Mouse (Mus musculus): ENCODE data around the gene Col2a1. TPM values are rescaled to one million over a fixed set of nuclear protein-coding genes. Genes with fewer than 3 reads are reported as not detected.

Gene Col2a1
- polyA plus RNA-seq, 1 experiment from 2014 or later, result 26.1 TPM

- 73% methylated on average over 6 of the region's 6 CpGs for WGBS
- Histone ChIP-seq H3K27me3 (replicated peaks) (no peaks in the 10 kb centered on the region), H3K36me3 (0 out of 2 replicates have a peak, but pooled peaks cover 4% of the 10 kb centered on the region), H3K4me2 (no peak overlapping the region), H3K9me3 (no peaks in the 10 kb centered on the region), H3K4me1 (peaks cover 36% of the 10 kb centered on the region), H3K9ac (no peak overlapping the region), H3K4me3 (no peak overlapping the region), H3K27ac (replicated peaks) (no peak overlapping the region)
- ATAC-seq (ENCODE audit: extremely low read depth, insufficient number of reproducible peaks, low FRiP score, low TSS enrichment), result no peak
Observed at GRCm38 (mm10) chr15:98029798-98030197, 25.3 kb upstream of the Col2a1 start.

- 19% methylated on average over 12 of the region's 12 CpGs for WGBS
- H3K4me1 ChIP-seq, result peaks cover 36% of the 10 kb centered on the region
- H3K9me3 ChIP-seq, result no peaks in the 10 kb centered on the region
- peak overlapping the region; percentile 53 for H3K27ac ChIP-seq (replicated peaks)
- no peaks in the 10 kb centered on the region for H3K27me3 ChIP-seq (replicated peaks)
- H3K36me3 ChIP-seq, result no peaks in the 10 kb centered on the region
- no peak for ATAC-seq (ENCODE audit: extremely low read depth, insufficient number of reproducible peaks, low FRiP score, low TSS enrichment)
- no peak overlapping the region for H3K4me3 ChIP-seq
- peak overlapping the region; percentile 31; the same call in 1 of the 2 replicates for H3K4me2 ChIP-seq
- H3K9ac ChIP-seq, result peak overlapping the region; percentile 42
Observed at GRCm38 (mm10) chr15:98026967-98027904, 22.7 kb upstream of the Col2a1 start.

- Histone ChIP-seq H3K4me3 (no peak overlapping the region), H3K9ac (no peak overlapping the region), H3K27ac (replicated peaks) (peak overlapping the region; percentile 53; the same call in 1 of the 2 replicates), H3K36me3 (no peaks in the 10 kb centered on the region), H3K9me3 (no peaks in the 10 kb centered on the region), H3K27me3 (replicated peaks) (no peaks in the 10 kb centered on the region), H3K4me2 (no peak overlapping the region), H3K4me1 (peaks cover 36% of the 10 kb centered on the region)
- no peak for ATAC-seq (ENCODE audit: extremely low read depth, insufficient number of reproducible peaks, low FRiP score, low TSS enrichment)
- 30% methylated on average over 4 of the region's 4 CpGs for WGBS
Observed at GRCm38 (mm10) chr15:98025611-98026010, 21.1 kb upstream of the Col2a1 start.

GRCm38 (mm10) chr15:98023137-98023536 lies 18.6 kb upstream of the Col2a1 start:
- Histone ChIP-seq H3K4me2 (no peak overlapping the region), H3K9ac (no peak overlapping the region), H3K27ac (replicated peaks) (no peak overlapping the region), H3K9me3 (no peaks in the 10 kb centered on the region), H3K36me3 (no peaks in the 10 kb centered on the region), H3K4me3 (no peak overlapping the region), H3K4me1 (peaks cover 33% of the 10 kb centered on the region), H3K27me3 (replicated peaks) (no peaks in the 10 kb centered on the region)
- 45% methylated on average over 3 of the region's 3 CpGs for WGBS
- ATAC-seq (ENCODE audit: extremely low read depth, insufficient number of reproducible peaks, low FRiP score, low TSS enrichment), result no peak

DNA sequence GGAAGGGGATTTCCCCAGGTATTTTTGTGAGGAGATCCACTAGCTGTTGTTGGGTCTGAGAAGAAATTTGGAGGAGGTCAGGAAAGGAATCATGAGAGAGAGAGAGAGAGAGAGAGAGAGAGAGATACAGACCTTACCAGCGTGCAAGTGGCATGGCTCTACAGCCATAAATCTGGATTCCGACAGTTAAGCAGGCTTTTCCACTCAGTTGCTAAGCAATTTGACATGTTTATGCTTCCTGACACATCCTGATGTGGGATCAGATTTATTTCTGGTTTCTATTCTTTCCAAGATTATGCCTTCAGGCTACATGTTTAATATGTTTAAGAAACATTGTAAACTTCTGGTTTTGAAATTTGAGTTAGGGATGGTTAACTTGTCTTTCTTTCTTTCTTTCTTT lies 17.4 kb upstream of the Col2a1 start:
- Histone ChIP-seq H3K4me3 (no peak overlapping the region), H3K27ac (replicated peaks) (no peak overlapping the region)
- 42% methylated on average over 2 of the region's 2 CpGs for WGBS

GRCm38 (mm10) chr15:98019047-98019446 lies 14.6 kb upstream of the Col2a1 start:
- H3K9ac ChIP-seq, result no peak overlapping the region
- WGBS, result 46% methylated on average over 3 of the region's 3 CpGs
- H3K4me3 ChIP-seq, result no peak overlapping the region
- no peak overlapping the region for H3K27ac ChIP-seq (replicated peaks)
- no peaks in the 10 kb centered on the region for H3K9me3 ChIP-seq
- no peaks in the 10 kb centered on the region for H3K36me3 ChIP-seq
- no peaks in the 10 kb centered on the region for H3K27me3 ChIP-seq (replicated peaks)
- no peak for ATAC-seq (ENCODE audit: extremely low read depth, insufficient number of reproducible peaks, low FRiP score, low TSS enrichment)
- H3K4me1 ChIP-seq, result no peaks in the 10 kb centered on the region
- H3K4me2 ChIP-seq, result no peak overlapping the region

More for the DNA sequence above, 17.4 kb upstream of the Col2a1 start:
- no peak overlapping the region for H3K4me2 ChIP-seq
- H3K36me3 ChIP-seq, result no peaks in the 10 kb centered on the region
- no peaks in the 10 kb centered on the region for H3K9me3 ChIP-seq
- peaks cover 21% of the 10 kb centered on the region for H3K4me1 ChIP-seq
- no peak overlapping the region for H3K9ac ChIP-seq
- no peaks in the 10 kb centered on the region for H3K27me3 ChIP-seq (replicated peaks)
- no peak for ATAC-seq (ENCODE audit: extremely low read depth, insufficient number of reproducible peaks, low FRiP score, low TSS enrichment)

DNA sequence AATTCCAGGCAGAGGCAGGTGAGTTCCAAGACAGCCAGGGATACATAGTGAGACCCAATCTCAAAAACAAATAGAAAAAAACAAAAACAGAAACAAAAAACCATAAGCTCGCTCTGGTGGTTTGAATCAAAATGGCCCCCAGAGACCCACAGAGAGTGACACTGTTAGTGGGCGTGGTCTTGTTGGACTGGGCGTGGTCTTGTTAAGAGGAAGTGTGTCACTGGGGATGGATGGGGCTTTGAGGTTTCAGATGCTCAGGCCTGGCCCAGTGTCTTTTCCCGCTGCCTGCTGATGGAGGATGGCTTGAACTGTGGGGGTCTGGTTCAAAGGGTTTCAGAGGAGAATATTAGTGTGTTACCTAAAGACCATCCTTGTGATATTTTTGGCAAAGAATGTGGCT lies 13.4 kb upstream of the Col2a1 start:
- H3K4me1 ChIP-seq, result no peaks in the 10 kb centered on the region
- 71% methylated on average over 4 of the region's 4 CpGs for WGBS
- H3K36me3 ChIP-seq, result no peaks in the 10 kb centered on the region
- H3K27ac ChIP-seq (replicated peaks), result no peak overlapping the region
- no peak overlapping the region for H3K4me2 ChIP-seq
- H3K4me3 ChIP-seq, result no peak overlapping the region
- no peaks in the 10 kb centered on the region for H3K9me3 ChIP-seq
- H3K27me3 ChIP-seq (replicated peaks), result 0 out of 2 replicates have a peak, but pooled peaks cover under 1% of the 10 kb centered on the region
- H3K9ac ChIP-seq, result no peak overlapping the region
- ATAC-seq (ENCODE audit: extremely low read depth, insufficient number of reproducible peaks, low FRiP score, low TSS enrichment), result no peak

GRCm38 (mm10) chr15:98012810-98013209 lies 8.3 kb upstream of the Col2a1 start:
- 65% methylated on average over 6 of the region's 6 CpGs for WGBS
- no peak for ATAC-seq (ENCODE audit: extremely low read depth, insufficient number of reproducible peaks, low FRiP score, low TSS enrichment)
- H3K27me3 ChIP-seq (replicated peaks), result peaks cover 26% of the 10 kb centered on the region
- H3K9me3 ChIP-seq, result no peaks in the 10 kb centered on the region
- H3K36me3 ChIP-seq, result no peaks in the 10 kb centered on the region
- H3K27ac ChIP-seq (replicated peaks), result no peak overlapping the region
- no peak overlapping the region for H3K4me2 ChIP-seq
- peaks cover 12% of the 10 kb centered on the region for H3K4me1 ChIP-seq
- no peak overlapping the region for H3K4me3 ChIP-seq
- H3K9ac ChIP-seq, result no peak overlapping the region

DNA sequence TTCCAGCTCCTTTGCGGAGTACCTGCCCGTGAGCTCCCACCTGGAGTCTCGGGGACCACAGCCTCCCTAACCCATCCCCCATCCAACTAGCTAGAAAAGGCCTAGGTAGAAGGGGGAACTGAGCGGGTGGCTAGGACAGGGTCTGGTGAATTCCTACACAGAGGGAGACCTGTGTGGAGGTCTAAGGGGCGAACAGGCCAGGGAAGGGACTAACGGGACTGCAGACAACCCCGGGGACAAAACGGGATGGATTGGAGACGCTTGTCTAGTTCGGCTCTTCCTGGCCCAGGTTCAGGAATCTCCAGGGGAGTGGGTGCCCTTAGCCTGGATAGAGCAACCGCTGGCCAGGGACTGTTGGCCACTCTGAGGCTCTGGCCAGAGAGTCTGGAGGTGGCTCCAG lies 686 bp upstream of the Col2a1 start:
- no peaks in the 10 kb centered on the region for H3K9me3 ChIP-seq
- no peak for ATAC-seq (ENCODE audit: extremely low read depth, insufficient number of reproducible peaks, low FRiP score, low TSS enrichment)
- H3K4me3 ChIP-seq, result peak overlapping the region; percentile 57
- no peaks in the 10 kb centered on the region for H3K36me3 ChIP-seq
- peaks cover 64% of the 10 kb centered on the region for H3K4me1 ChIP-seq
- H3K4me2 ChIP-seq, result peak overlapping the region; percentile 91
- H3K27me3 ChIP-seq (replicated peaks), result peaks cover 77% of the 10 kb centered on the region
- H3K27ac ChIP-seq (replicated peaks), result no peak overlapping the region
- 17% methylated on average over 11 of the region's 11 CpGs for WGBS
- peak overlapping the region; percentile 81 for H3K9ac ChIP-seq

GRCm38 (mm10) chr15:98004740-98005159 lies 255 bp upstream of the Col2a1 start:
- Histone ChIP-seq H3K36me3 (no peaks in the 10 kb centered on the region), H3K27me3 (replicated peaks) (peaks cover 78% of the 10 kb centered on the region), H3K4me2 (peak overlapping the region; percentile 91), H3K4me1 (peaks cover 68% of the 10 kb centered on the region), H3K4me3 (peak overlapping the region; percentile 57), H3K9ac (peak overlapping the region; percentile 81), H3K9me3 (no peaks in the 10 kb centered on the region), H3K27ac (replicated peaks) (no peak overlapping the region)
- 3% methylated on average over 19 of the region's 19 CpGs for WGBS
- ATAC-seq (ENCODE audit: extremely low read depth, insufficient number of reproducible peaks, low FRiP score, low TSS enrichment), result no peak

GRCm38 (mm10) chr15:98002991-98003821 lies 1.3 kb downstream of the Col2a1 start:
- Histone ChIP-seq H3K4me2 (peak overlapping the region; percentile 91), H3K36me3 (no peaks in the 10 kb centered on the region), H3K9me3 (no peaks in the 10 kb centered on the region), H3K4me3 (peak overlapping the region; percentile 57), H3K27ac (replicated peaks) (peak overlapping the region; percentile 69), H3K4me1 (peaks cover 59% of the 10 kb centered on the region), H3K27me3 (replicated peaks) (peaks cover 93% of the 10 kb centered on the region), H3K9ac (peak overlapping the region; percentile 81)
- under 1% methylated on average over 42 of the region's 42 CpGs for WGBS
- ATAC-seq (ENCODE audit: extremely low read depth, insufficient number of reproducible peaks, low FRiP score, low TSS enrichment), result 0 out of 2 replicates have a peak, but pooled peaks have one; percentile 28

Measured in heart, embryonic 13.5 days (tissue).